Mouse (Mus musculus) midbrain, embryonic 11.5 days (tissue): Measurements from ENCODE around the gene Pir. TPM values are rescaled to one million over a fixed set of nuclear protein-coding genes. Genes with fewer than 3 reads are reported as not detected.

Source experiments
- ATAC-seq: fragments of 200-750 bp; cut with Nextera tagmentation; 2 replicates; pipeline ENCODE4 v1.8.0; 2017; ENCODE audit warnings: moderate TSS enrichment, moderate library complexity; ENCODE audit not compliant: low FRiP score
- DNase-seq: peaks from one replicate; pipeline ENCODE4 v3.0.0; 2015; ENCODE audit warnings: low spot score; ENCODE audit errors: missing footprints
- H3K27ac ChIP-seq: fragments of 300-500 bp; sonication (generic); 2 replicates; pipeline ENCODE4 v1.5.1; 2014; ENCODE audit warnings: low read depth, low read length
- H3K27me3 ChIP-seq: fragments of 300-500 bp; sonication (generic); 2 replicates; pipeline ENCODE4 v1.6.1; 2014; ENCODE audit warnings: mild to moderate bottlenecking, low read length, moderate library complexity, mixed read lengths; ENCODE audit not compliant: control insufficient read depth, insufficient read depth
- H3K36me3 ChIP-seq: fragments of 300-500 bp; sonication (generic); 2 replicates; pipeline ENCODE4 v1.6.1; 2014; ENCODE audit warnings: mild to moderate bottlenecking, low read length, moderate library complexity, mixed read lengths; ENCODE audit not compliant: control insufficient read depth, insufficient read depth
- H3K4me1 ChIP-seq: fragments of 300-500 bp; sonication (generic); 2 replicates; pipeline ENCODE4 v1.6.1; 2014; ENCODE audit warnings: low read length; ENCODE audit not compliant: control insufficient read depth, insufficient read depth
- H3K4me2 ChIP-seq: fragments of 300-500 bp; sonication (generic); 2 replicates; pipeline ENCODE4 v1.6.1; 2014; ENCODE audit warnings: mild to moderate bottlenecking, moderate library complexity
- H3K4me3 ChIP-seq: fragments of 300-500 bp; sonication (generic); 2 replicates; pipeline ENCODE4 v1.5.1; 2014; ENCODE audit warnings: low read depth, low read length
- H3K9ac ChIP-seq: fragments of 300-500 bp; sonication (generic); 2 replicates; pipeline ENCODE4 v1.6.1; 2014; ENCODE audit warnings: low read length
- H3K9me3 ChIP-seq: fragments of 300-500 bp; sonication (generic); 2 replicates; pipeline ENCODE4 v1.6.1; 2016; ENCODE audit warnings: low read length; ENCODE audit not compliant: control insufficient read depth
- WGBS: fragments of 180-500 bp; shearing (Covaris S2); extraction: QIAGEN DNeasy Blood & Tissue Kit; methylation state at CpG from one replicate; pipeline ENCODE4 v1.1.7; 2014; 5-methylcytosine and 5-hydroxymethylcytosine counted together
- polyA plus RNA-seq: library from polyadenylated mRNA; unstranded; fragments of >200 nt; fragmentation: Nextera tagmentation; extraction: Ambion mirVana; gene quantifications from 2 replicates; pipeline ENCODE4 v1.2.1, GENCODE M21; 2014

Pir gene
- polyA plus RNA-seq, 1 experiment from 2014 or later, result 6.7 TPM

DNA sequence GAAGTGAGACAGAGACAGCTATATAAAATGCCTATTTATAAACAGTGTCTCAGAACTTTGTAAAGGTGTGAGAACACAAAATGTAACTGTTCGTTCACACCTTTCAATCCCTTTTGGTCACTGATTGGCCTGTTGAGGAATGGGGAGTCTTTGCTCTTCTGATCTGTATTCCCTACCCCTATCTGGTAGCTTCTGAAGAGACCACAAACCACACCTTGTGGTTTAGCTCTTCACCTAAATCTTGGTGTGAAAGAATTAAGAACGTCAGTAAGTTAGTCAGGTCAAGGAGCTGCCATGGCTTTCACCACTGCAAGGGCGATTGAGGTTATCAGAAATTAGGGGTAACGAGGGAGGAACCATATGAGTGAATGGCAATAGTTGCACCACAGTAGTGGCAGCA lies 49.4 kb downstream of the Pir start:
- Histone ChIP-seq H3K9me3 (no peaks in the 10 kb centered on the region), H3K9ac (no peak overlapping the region), H3K36me3 (no peaks in the 10 kb centered on the region), H3K4me3 (no peak overlapping the region), H3K27me3 (peaks cover under 1% of the 10 kb centered on the region; the same call in 1 of the 2 replicates), H3K4me2 (no peak overlapping the region), H3K27ac (no peak overlapping the region), H3K4me1 (no peaks in the 10 kb centered on the region)
- no peak for DNase-seq
- no peak for ATAC-seq
- WGBS, result 93% methylated on average over 4 of the region's 4 CpGs

DNA sequence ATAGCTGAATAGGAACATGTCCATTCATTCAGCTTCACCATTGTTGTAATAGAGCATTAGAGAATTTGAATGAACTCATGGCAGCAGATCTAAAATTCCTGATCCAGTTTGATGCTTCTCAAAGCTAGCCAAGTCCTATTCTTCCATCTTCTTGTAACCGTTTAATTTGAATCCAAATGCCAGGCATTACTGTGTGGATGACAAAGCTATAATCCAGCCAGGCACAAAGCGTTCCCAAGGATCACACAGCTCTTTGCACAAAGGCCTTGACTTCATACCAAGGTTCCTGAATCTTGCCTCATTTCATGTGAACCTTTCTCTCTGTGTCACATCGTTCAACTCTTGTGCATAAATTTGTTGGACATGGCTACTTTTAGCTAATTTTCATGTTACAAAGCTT lies 50.9 kb downstream of the Pir start:
- no peak for DNase-seq
- H3K9me3 ChIP-seq, result no peaks in the 10 kb centered on the region
- WGBS, result 61% methylated on average over 3 of the region's 3 CpGs
- ATAC-seq, result no peak
- H3K4me3 ChIP-seq, result no peak overlapping the region
- H3K27ac ChIP-seq, result no peak overlapping the region
- no peaks in the 10 kb centered on the region for H3K36me3 ChIP-seq
- H3K9ac ChIP-seq, result no peak overlapping the region
- no peak overlapping the region for H3K4me2 ChIP-seq
- peaks cover 2% of the 10 kb centered on the region; the same call in 1 of the 2 replicates for H3K27me3 ChIP-seq
- no peaks in the 10 kb centered on the region for H3K4me1 ChIP-seq

DNA sequence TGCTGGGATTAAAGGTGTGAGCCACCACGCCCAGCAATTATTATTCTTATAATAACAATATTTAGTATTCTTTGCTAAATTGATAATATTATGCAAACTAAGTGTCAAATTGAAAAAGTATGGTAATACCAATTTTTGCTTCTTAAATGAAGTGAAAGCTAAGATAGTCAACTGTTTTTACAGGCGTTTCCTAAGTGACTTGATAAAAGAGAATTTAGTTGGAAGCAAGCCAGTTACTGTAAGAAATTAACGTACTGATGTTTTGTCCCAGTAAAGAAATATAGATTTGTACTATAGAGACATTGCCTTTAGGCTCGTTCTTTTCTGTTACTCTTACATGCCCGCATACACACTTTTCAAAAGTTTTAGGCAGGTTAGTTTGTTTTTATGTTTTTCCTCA lies 53.3 kb downstream of the Pir start:
- Histone ChIP-seq H3K4me1 (no peaks in the 10 kb centered on the region), H3K9me3 (no peaks in the 10 kb centered on the region), H3K27me3 (peaks cover 2% of the 10 kb centered on the region; the same call in 1 of the 2 replicates), H3K36me3 (no peaks in the 10 kb centered on the region), H3K9ac (no peak overlapping the region), H3K4me3 (no peak overlapping the region), H3K27ac (no peak overlapping the region), H3K4me2 (no peak overlapping the region)
- WGBS, result 90% methylated on average over 5 of the region's 5 CpGs
- ATAC-seq (no peak), DNase-seq (no peak)

DNA sequence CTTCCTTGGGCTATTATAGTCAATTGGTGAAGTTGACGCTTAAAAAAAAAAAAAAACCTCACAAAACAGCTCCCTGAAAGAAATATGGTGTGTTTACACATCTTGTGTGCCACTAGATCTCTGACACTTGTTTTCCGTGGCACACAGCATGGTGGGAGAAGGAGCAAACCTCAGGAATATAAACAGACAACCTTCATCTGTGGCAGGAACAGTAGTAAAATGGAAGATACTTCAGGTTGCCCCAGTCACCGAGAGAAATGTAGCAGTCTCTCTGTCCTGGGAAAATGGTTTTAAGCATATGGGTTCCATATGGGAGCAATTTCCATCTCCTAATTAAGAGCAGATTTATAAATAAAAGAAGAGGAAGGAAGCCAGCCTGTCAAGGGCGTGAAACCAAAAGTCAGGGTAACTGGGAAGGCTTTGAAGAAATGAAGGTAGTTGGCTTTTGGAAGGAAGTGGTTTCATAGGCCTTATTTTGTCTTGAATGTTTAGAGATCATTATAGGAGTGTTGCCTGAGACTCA lies 54.3 kb downstream of the Pir start:
- 81% methylated on average over 4 of the region's 4 CpGs for WGBS
- ATAC-seq (no peak), DNase-seq (no peak)
- no peaks in the 10 kb centered on the region for H3K36me3 ChIP-seq
- no peak overlapping the region for H3K4me3 ChIP-seq
- no peaks in the 10 kb centered on the region for H3K9me3 ChIP-seq
- H3K27ac ChIP-seq, result no peak overlapping the region
- peaks cover 2% of the 10 kb centered on the region; the same call in 1 of the 2 replicates for H3K27me3 ChIP-seq
- H3K9ac ChIP-seq, result no peak overlapping the region
- no peak overlapping the region for H3K4me2 ChIP-seq
- no peaks in the 10 kb centered on the region for H3K4me1 ChIP-seq

DNA sequence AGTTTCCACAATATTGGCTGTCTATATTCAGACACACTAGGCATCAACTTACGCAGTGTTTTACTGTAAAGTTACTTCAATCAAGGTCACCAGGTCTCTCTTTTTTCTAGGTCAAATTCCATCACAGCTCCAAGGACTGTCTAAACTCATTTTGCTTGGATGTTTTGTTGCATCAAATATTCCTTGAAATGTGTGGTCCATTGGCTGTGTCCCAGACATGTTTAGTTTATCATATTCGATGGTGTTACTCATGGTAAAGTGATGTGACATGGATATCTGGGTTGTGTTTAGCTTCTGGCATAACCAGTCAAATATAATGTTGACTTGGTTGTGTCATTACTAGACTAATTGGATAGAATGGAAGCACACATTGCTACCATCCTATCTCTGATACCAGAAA lies 61.2 kb downstream of the Pir start:
- Histone ChIP-seq H3K4me1 (no peaks in the 10 kb centered on the region), H3K36me3 (no peaks in the 10 kb centered on the region), H3K4me2 (no peak overlapping the region), H3K4me3 (no peak overlapping the region), H3K9ac (no peak overlapping the region), H3K9me3 (no peaks in the 10 kb centered on the region), H3K27me3 (no peaks in the 10 kb centered on the region), H3K27ac (no peak overlapping the region)
- no peak for ATAC-seq
- WGBS, result 89% methylated on average over 2 of the region's 2 CpGs
- DNase-seq, result no peak

DNA sequence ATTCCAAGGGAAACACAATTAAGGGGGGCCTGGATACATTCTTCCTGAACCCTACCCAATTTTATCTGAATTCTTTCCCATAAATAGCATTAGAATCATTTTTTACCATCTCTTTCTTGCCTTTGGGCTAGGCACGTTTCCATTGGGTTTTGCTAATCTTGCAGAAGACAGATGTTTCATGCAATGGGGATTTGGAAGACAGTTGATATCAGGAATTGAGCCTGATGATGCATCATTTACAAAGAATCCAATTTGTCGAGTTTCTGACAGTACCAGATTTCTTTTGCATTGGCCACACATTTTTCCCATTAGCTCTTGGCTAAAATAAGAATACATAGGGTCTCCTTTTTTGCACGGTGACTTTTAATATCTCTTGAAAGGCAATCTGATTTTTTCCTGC lies 61.6 kb downstream of the Pir start:
- no peak for ATAC-seq
- Histone ChIP-seq H3K27me3 (no peaks in the 10 kb centered on the region), H3K9me3 (no peaks in the 10 kb centered on the region), H3K9ac (no peak overlapping the region), H3K27ac (no peak overlapping the region), H3K4me1 (no peaks in the 10 kb centered on the region), H3K36me3 (no peaks in the 10 kb centered on the region), H3K4me3 (no peak overlapping the region), H3K4me2 (no peak overlapping the region)
- 85% methylated on average over 3 of the region's 3 CpGs for WGBS
- no peak for DNase-seq

DNA sequence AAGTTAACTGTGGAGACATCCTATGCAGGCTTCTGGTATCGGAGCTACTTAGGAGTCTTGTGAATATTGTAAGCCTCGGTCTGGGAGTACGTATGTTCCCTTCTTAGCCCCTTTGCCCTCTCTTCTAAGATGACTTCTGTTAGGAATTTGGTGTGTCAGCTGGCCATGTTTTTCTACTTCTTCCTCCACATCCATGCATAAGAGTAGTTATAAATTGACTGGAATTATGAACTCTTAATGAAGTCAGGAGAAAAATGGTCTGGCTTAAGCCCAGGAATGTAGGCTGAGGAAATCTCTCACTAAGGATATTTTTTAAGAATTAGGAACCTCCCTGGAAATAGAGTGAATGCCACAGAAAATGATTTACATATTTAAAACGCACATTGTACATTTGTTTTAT lies 69.4 kb downstream of the Pir start:
- Histone ChIP-seq H3K27ac (no peak overlapping the region), H3K9me3 (no peaks in the 10 kb centered on the region), H3K4me1 (no peaks in the 10 kb centered on the region), H3K4me2 (no peak overlapping the region), H3K36me3 (no peaks in the 10 kb centered on the region), H3K4me3 (no peak overlapping the region), H3K9ac (no peak overlapping the region), H3K27me3 (no peaks in the 10 kb centered on the region)
- DNase-seq (no peak), ATAC-seq (no peak)
- WGBS, result 89% methylated on average over 4 of the region's 4 CpGs

DNA sequence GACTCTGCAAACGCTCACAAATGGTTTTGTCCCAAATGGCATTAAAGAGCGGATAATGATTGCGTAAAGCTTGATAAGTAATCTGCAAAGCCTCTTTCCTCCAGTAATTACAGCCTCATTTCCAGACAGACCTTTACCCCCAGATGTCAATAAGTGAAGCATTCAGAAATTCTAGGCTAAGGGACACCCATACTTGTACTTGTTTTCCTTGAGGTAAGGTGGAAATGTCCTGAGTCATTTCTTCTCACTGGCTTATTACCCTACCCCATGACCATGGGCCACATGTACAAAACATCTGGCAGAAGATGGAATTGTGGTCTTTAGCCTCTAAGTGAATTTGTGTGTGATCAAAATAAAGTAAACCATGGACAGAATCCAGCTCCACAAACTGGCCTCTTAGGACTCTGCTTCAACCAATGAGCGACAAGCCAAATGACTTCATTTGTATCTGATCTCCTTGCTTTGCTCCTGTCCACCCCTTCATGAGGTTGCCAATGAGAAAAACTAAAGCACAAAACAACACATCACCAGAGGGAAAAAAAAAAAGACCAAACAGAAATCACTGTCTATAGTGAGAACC lies 76.3 kb downstream of the Pir start:
- Histone ChIP-seq H3K36me3 (no peaks in the 10 kb centered on the region), H3K27ac (no peak overlapping the region), H3K9ac (no peak overlapping the region), H3K4me1 (no peaks in the 10 kb centered on the region), H3K27me3 (no peaks in the 10 kb centered on the region; the same call in 1 of the 2 replicates), H3K4me2 (no peak overlapping the region), H3K9me3 (no peaks in the 10 kb centered on the region), H3K4me3 (no peak overlapping the region)
- 89% methylated on average over 4 of the region's 4 CpGs for WGBS
- DNase-seq (no peak), ATAC-seq (no peak)

DNA sequence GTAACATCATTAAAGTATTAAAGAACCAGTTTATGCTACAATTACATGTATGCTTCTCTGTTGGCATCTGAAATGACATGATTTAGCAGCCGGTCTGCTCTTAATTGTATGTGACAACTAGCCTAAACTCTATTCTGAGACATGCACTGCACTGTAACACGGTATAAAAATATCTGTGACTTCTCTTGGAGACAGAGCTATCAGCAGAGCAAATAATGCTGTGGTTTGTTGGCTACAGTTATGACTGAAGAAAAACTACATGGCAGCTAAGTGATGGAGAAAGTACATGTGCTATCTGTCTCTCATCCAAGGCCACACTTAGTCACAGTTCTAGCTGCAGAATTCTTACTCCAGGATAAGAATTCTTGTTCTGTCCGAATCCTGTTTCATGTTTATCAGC lies 79.8 kb downstream of the Pir start:
- no peak for ATAC-seq
- H3K36me3 ChIP-seq, result no peaks in the 10 kb centered on the region
- no peak overlapping the region for H3K9ac ChIP-seq
- no peak overlapping the region for H3K4me2 ChIP-seq
- no peak overlapping the region for H3K4me3 ChIP-seq
- DNase-seq, result no peak
- no peak overlapping the region for H3K27ac ChIP-seq
- no peaks in the 10 kb centered on the region for H3K9me3 ChIP-seq
- 94% methylated on average over 3 of the region's 3 CpGs for WGBS
- H3K4me1 ChIP-seq, result no peaks in the 10 kb centered on the region
- no peaks in the 10 kb centered on the region; the same call in 1 of the 2 replicates for H3K27me3 ChIP-seq
